Mouse (Mus musculus) megakaryocyte, adult 5-6 weeks (primary cell): Measurements from ENCODE around the gene Ly6g. TPM values are rescaled to one million over a fixed set of nuclear protein-coding genes. Genes with fewer than 3 reads are reported as not detected.

ENCODE experiments used
- total RNA-seq, 2 experiments: library from RNA; stranded (forward) in 1 of 2; stranded (reverse) in 1 of 2; fragments of 153-499, 151-499 nt in 1 of 2; fragments of 221-1000, 200-1000 nt in 1 of 2; gene quantifications; 2 replicates each; pipeline versions ENCODE4 v1.2.3 to v1.2.4; 2015 to 2017

Ly6g gene
- total RNA-seq, 2 experiments from 2014 or later, result 81.9 to 146 TPM

Other genes with a start within 250 kb of the Ly6g start
- gene Ly6i, start 171.8 kb upstream of the Ly6g start, total RNA-seq (2015), result 1.1 and 2.8 TPM in 2 replicates
- gene Ly6i, start 171.8 kb upstream of the Ly6g start, total RNA-seq (2017), result 2.2 and 3.4 TPM in 2 replicates
- 4.2 and 5.4 TPM in 2 replicates for gene Ly6a, start 157.2 kb upstream of the Ly6g start, total RNA-seq (2015)
- gene Ly6a, start 157.2 kb upstream of the Ly6g start, total RNA-seq (2017), result 0.44 and 1.6 TPM in 2 replicates
- 4.9 and 6.9 TPM in 2 replicates for gene Ly6c1, start 106.4 kb upstream of the Ly6g start, total RNA-seq (2015)
- gene Ly6c1, start 106.4 kb upstream of the Ly6g start, total RNA-seq (2017), result 0.48 and 0.53 TPM in 2 replicates
- 9,861 and 10,026 TPM in 2 replicates for gene Ly6c2, start 43.3 kb upstream of the Ly6g start, total RNA-seq (2015)
- 3,107 and 3,295 TPM in 2 replicates for gene Ly6c2, start 43.3 kb upstream of the Ly6g start, total RNA-seq (2017)
- not detected in 2 replicates for gene BC025446, start 61.1 kb downstream of the Ly6g start, total RNA-seq (2015)
- not detected in 2 replicates for gene BC025446, start 61.1 kb downstream of the Ly6g start, total RNA-seq (2017)
- not detected in 2 replicates for gene Ly6f, start 113.2 kb downstream of the Ly6g start, total RNA-seq (2015)
- not detected in 2 replicates for gene Ly6f, start 113.2 kb downstream of the Ly6g start, total RNA-seq (2017)